Mouse (Mus musculus) forebrain, embryonic 15.5 days (tissue): ENCODE measurements at regions not wholly inside any gene's neighbourhood (a gene's known extent, or its start where the extent isn't known, plus 50 kb on each side); places are given as distances from the start of the nearest gene placed in this dataset.
A peak's percentile ranks its signal among the peaks of the same experiment; 100 is the strongest.

Experiments
- ATAC-seq: fragments of 200-750 bp; cut with Nextera tagmentation; replicated peaks from 2 replicates; pipeline ENCODE4 v1.8.0; 2017; ENCODE audit warnings: mild to moderate bottlenecking, moderate TSS enrichment, moderate library complexity
- H3K27ac ChIP-seq: fragments of 300-500 bp; sonication (generic); replicated peaks from 2 replicates; pipeline ENCODE4 v1.5.1; 2015; ENCODE audit warnings: mild to moderate bottlenecking, inconsistent platforms
- H3K27me3 ChIP-seq: fragments of 300-500 bp; sonication (generic); 2 replicates; pipeline ENCODE4 v1.6.1; 2015; ENCODE audit warnings: inconsistent platforms
- H3K36me3 ChIP-seq: fragments of 300-500 bp; sonication (generic); 2 replicates; pipeline ENCODE4 v1.6.1; 2015; ENCODE audit warnings: mild to moderate bottlenecking, inconsistent platforms
- H3K4me1 ChIP-seq: fragments of 300-500 bp; sonication (generic); 2 replicates; pipeline ENCODE4 v1.6.1; 2015; ENCODE audit warnings: inconsistent platforms
- H3K4me2 ChIP-seq: fragments of 300-500 bp; sonication (generic); replicated peaks from 2 replicates; pipeline ENCODE4 v1.6.1; 2015; ENCODE audit warnings: mild to moderate bottlenecking, inconsistent platforms
- H3K4me3 ChIP-seq: fragments of 300-500 bp; sonication (generic); 2 replicates; pipeline ENCODE4 v1.5.1; 2015; ENCODE audit warnings: mild to moderate bottlenecking, inconsistent platforms
- H3K9ac ChIP-seq: fragments of 300-500 bp; sonication (generic); replicated peaks from 2 replicates; pipeline ENCODE4 v1.6.1; 2015; ENCODE audit warnings: mild to moderate bottlenecking, inconsistent platforms
- H3K9me3 ChIP-seq: fragments of 300-500 bp; sonication (generic); 2 replicates; pipeline ENCODE4 v1.6.1; 2016; ENCODE audit warnings: inconsistent platforms
- WGBS: fragments of 180-500 bp; shearing (Covaris S2); methylation state at CpG from one replicate; pipeline ENCODE4 v1.1.7; 2015; ENCODE audit warnings: mixed read lengths; 5-methylcytosine and 5-hydroxymethylcytosine counted together

DNA sequence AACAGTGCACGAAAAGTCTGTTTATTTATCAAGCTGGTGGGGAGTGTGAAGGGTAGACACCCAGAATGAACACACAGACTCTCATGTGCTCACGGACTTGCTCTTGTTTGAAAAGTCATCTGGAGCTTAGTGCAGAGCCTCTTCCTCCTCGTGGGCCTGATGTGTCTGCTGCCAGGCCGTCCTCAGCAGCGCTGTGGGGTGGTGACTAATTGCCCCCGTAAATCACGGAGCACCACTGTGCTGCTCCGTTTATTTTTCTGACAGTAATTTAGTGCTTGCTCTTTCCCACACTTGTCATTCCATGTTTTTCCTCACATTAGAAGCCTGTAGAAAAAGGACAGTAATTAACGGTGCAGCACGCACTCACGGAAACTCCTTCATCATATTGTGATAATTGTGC, 51.2 kb upstream of the Gm17304 start:
- Histone ChIP-seq H3K36me3 (no peaks in the 10 kb centered on the region), H3K4me2 (no peak overlapping the region), H3K27ac (no peak overlapping the region), H3K9me3 (no peaks in the 10 kb centered on the region), H3K27me3 (peaks cover 65% of the 10 kb centered on the region), H3K9ac (no peak overlapping the region), H3K4me1 (peaks cover 42% of the 10 kb centered on the region), H3K4me3 (no peak overlapping the region)
- peak; percentile 12; the same call in 1 of the 2 replicates for ATAC-seq
- 31% methylated on average over 11 of the region's 11 CpGs for WGBS

DNA sequence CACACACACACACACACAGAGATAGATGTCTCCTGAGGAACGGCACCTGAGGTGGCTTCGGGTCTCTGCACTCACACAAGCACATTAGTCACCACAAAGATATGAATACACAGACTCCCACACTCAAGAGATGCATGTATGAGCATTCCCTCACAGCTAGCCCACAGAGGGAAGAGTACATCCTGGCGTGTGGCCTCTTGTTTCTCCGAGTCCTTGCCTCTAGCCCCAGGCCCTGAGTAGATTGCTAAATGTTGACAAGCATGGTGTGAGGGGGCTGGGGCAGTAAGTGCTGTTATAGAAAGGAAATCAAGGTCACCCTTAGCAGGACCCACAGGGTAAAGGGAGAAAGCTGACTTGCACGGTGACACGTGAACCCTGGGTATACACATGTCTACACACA, 69.6 kb upstream of the Gm17304 start:
- Histone ChIP-seq H3K9ac (no peak overlapping the region), H3K4me1 (peaks cover 3% of the 10 kb centered on the region; the same call in 1 of the 2 replicates), H3K27ac (no peak overlapping the region), H3K4me3 (no peak overlapping the region), H3K4me2 (no peak overlapping the region), H3K27me3 (peaks cover 6% of the 10 kb centered on the region), H3K9me3 (no peaks in the 10 kb centered on the region), H3K36me3 (no peaks in the 10 kb centered on the region)
- WGBS: 87% methylated on average over 6 of the region's 6 CpGs
- no peak for ATAC-seq

DNA sequence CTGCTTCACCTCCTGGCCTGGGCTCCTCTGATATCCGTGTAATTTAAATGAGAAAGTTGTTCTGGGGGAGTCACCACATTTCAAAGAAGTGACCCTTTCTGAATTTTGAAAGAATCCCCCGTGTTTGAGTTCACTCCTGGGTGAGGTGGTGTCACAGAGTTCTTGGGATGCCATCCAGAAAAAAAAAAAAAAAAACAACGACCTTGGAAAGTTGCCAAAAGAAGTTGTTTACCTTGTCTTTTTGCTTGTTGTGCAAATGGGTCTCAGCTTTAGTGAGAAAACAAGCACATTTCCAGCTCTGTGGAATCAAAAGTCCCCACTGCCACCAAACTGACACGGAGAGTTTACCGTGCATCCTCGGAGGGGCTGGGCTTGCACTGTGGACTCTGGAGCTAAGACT, 71.7 kb upstream of the Gm17304 start:
- H3K9ac ChIP-seq: no peak overlapping the region
- no peaks in the 10 kb centered on the region for H3K36me3 ChIP-seq
- H3K9me3 ChIP-seq: no peaks in the 10 kb centered on the region
- H3K4me1 ChIP-seq: no peaks in the 10 kb centered on the region; the same call in 1 of the 2 replicates
- H3K27me3 ChIP-seq: no peaks in the 10 kb centered on the region
- ATAC-seq: no peak
- H3K4me3 ChIP-seq: no peak overlapping the region
- H3K27ac ChIP-seq: no peak overlapping the region
- no peak overlapping the region for H3K4me2 ChIP-seq
- 37% methylated on average over 6 of the region's 6 CpGs for WGBS

DNA sequence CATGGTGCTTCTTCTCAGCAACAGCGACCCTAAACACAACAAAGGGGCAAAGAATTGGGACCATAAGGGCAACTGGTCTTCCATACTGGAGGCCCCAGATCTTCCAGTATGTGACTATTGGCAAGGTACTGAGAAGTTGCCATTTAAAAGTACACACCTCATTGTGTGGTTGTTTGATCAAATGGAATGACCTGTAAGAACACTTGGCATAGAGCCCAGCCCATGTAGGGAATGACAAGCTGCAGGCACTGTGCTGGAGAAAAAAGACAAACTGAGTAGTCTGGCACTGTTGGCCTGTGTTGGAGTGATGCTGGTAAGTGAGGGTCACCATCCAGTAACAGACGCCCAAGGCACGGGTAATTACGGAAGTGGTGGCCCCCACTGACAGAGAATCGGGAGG, 72.8 kb upstream of the Gm17304 start:
- no peaks in the 10 kb centered on the region for H3K4me1 ChIP-seq
- no peaks in the 10 kb centered on the region for H3K27me3 ChIP-seq
- no peak overlapping the region for H3K27ac ChIP-seq
- ATAC-seq: no peak
- no peak overlapping the region for H3K4me3 ChIP-seq
- H3K4me2 ChIP-seq: no peak overlapping the region
- H3K9me3 ChIP-seq: no peaks in the 10 kb centered on the region
- no peaks in the 10 kb centered on the region for H3K36me3 ChIP-seq
- WGBS: 51% methylated on average over 5 of the region's 5 CpGs
- no peak overlapping the region for H3K9ac ChIP-seq

DNA sequence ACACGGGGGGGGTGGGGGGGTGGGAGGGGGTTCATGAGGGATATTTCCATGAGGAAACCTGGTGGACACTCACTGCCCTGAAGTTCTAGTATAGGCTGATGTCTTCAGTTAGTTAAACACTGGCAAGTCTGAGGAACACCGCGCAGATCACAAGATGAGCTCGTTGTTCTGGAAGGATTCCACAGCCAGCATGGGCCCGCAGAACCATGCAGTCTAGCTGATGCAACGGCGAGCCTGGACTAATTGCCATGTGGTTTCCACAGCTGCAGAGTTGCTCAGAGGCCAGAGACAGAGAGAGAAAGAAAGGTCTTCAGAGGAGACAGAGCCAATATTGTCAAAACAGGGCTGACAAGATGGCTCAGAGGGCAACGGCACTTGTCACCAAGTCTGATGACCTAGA, 70.8 kb upstream of the Barhl2 start:
- 69% methylated on average over 8 of the region's 8 CpGs for WGBS
- Histone ChIP-seq H3K36me3 (no peaks in the 10 kb centered on the region), H3K4me3 (no peak overlapping the region), H3K27me3 (no peaks in the 10 kb centered on the region), H3K4me1 (peaks cover 12% of the 10 kb centered on the region; the same call in 1 of the 2 replicates), H3K4me2 (no peak overlapping the region), H3K27ac (no peak overlapping the region), H3K9me3 (no peaks in the 10 kb centered on the region), H3K9ac (no peak overlapping the region)
- no peak for ATAC-seq

DNA sequence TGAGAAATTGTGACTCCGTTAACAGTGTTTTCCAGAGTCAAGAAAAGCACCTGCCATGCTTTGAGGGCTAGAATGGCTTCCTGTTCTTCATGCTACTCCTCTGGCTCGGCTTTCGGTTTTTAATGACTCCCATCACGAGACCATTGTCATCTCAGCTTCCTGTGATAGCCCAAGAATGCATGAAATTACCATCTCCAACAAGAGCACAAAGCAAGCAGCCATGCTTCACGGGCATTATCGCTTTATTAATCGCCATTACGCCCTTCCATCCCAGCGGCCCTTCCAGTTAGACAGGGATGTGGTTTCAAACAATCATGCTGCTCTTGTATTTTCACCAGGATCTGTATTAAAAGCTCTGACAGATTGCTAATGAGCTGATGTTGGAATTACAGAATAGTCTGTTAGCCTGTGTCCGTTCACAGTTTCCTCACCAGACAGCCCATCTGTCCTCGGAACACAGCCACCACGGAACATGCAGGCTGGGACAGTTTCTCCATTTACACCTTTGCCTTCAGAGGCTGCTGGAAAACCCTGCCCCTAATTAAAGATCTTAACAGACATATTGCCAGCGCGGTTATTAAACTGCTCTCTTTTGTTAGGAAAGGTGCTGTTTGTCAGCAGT, 69.5 kb upstream of the Barhl2 start:
- H3K27me3 ChIP-seq: no peaks in the 10 kb centered on the region
- WGBS: 31% methylated on average over 14 of the region's 14 CpGs
- H3K36me3 ChIP-seq: no peaks in the 10 kb centered on the region
- peaks cover 12% of the 10 kb centered on the region; the same call in 1 of the 2 replicates for H3K4me1 ChIP-seq
- peak; percentile 67; the same call in 1 of the 2 replicates for ATAC-seq
- no peak overlapping the region for H3K4me2 ChIP-seq
- 0 out of 2 replicates have a peak overlapping the region, but pooled peaks have one; percentile 14 for H3K27ac ChIP-seq
- H3K4me3 ChIP-seq: no peak overlapping the region
- no peaks in the 10 kb centered on the region for H3K9me3 ChIP-seq
- no peak overlapping the region for H3K9ac ChIP-seq

DNA sequence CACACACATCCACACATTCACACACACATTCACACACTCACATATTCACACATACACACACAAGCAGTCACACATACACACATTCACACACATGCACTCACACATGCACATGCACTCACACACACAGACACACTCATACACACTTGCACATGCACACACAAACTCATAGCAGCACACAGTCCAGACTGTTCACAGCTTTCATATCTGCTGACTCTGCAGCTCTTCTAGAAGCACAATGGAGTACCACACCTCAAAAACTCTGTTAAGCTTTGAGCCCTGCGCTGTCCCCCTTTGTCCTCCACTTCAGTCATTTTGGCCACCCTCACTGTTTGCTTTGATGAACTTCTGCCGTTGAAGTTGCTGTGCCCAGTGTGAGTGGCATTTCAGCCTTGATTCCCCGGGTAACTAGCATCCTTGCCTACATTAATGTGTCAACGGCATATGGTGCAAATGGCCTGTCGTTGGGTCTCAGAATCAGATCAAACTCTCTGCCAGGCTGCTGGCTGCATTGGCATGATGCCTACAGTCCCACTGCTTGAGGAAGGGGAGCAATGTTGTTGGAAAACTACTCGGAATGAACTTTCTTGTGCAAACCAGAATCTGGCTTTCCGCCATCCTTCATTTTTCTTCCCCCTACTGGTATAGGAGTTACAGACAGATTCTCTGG, 54.6 kb upstream of the Barhl2 start:
- Histone ChIP-seq H3K4me3 (no peak overlapping the region), H3K36me3 (no peaks in the 10 kb centered on the region), H3K4me1 (peaks cover 13% of the 10 kb centered on the region; the same call in 1 of the 2 replicates), H3K9ac (no peak overlapping the region), H3K27me3 (no peaks in the 10 kb centered on the region), H3K27ac (no peak overlapping the region), H3K4me2 (no peak overlapping the region), H3K9me3 (no peaks in the 10 kb centered on the region)
- WGBS: 35% methylated on average over 7 of the region's 7 CpGs
- peak; percentile 70 for ATAC-seq

DNA sequence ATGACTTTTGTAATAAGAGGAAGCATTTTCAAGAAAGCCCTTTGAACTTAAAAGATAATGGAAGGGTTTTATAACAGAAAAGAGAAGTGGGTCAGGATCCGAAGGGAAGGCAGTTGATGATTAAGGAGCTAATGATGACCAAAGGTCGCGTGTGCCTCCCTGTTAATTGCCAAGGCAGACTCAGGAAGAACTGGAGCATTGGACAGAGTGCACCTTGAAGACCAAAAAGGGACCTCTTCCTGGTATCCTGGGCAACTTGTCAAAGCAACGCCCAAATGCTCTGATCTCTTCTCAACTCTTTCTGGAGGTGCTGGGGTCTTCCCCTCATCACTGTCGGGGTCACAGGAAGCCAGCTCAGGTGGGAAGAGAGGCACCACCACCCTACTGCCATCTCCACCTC, 49.9 kb upstream of the Barhl2 start:
- Histone ChIP-seq H3K27me3 (no peaks in the 10 kb centered on the region), H3K36me3 (no peaks in the 10 kb centered on the region), H3K4me3 (no peak overlapping the region), H3K9me3 (no peaks in the 10 kb centered on the region), H3K9ac (no peak overlapping the region), H3K27ac (no peak overlapping the region), H3K4me2 (no peak overlapping the region), H3K4me1 (peaks cover 19% of the 10 kb centered on the region)
- WGBS: 81% methylated on average over 5 of the region's 5 CpGs
- ATAC-seq: no peak
